Mouse (Mus musculus) G1E (cell line): Measurements from ENCODE around the gene Gprc5b. TPM values are rescaled to one million over a fixed set of nuclear protein-coding genes. Genes with fewer than 3 reads are reported as not detected.

Experiments
- ATAC-seq: 2 replicates; pipeline ENCODE4 v1.8.0; 2016; ENCODE audit warnings: mild to moderate bottlenecking; ENCODE audit not compliant: insufficient number of reproducible peaks, poor library complexity, low FRiP score, severe bottlenecking; ENCODE audit errors: extremely low read depth
- DNase-seq: peaks from one replicate; pipeline ENCODE4 v3.0.0; 2012; ENCODE audit warnings: low spot score
- H3K27me3 ChIP-seq: 2 replicates; pipeline ENCODE4 v1.6.1; 2012; ENCODE audit warnings: mild to moderate bottlenecking, low read length, inconsistent platforms; ENCODE audit not compliant: insufficient read depth
- H3K36me3 ChIP-seq: replicated peaks from 2 replicates; pipeline ENCODE3; 2012; ENCODE audit warnings: mild to moderate bottlenecking, inconsistent platforms
- H3K4me1 ChIP-seq: 2 replicates; pipeline ENCODE4 v1.6.1; 2012; ENCODE audit warnings: low read depth, low read length, inconsistent platforms, mixed read lengths; ENCODE audit not compliant: insufficient read depth
- H3K4me3 ChIP-seq: 2 replicates; pipeline ENCODE4 v1.5.1; 2012; ENCODE audit warnings: low read depth, mild to moderate bottlenecking, inconsistent platforms, low read length, moderate library complexity, mixed read lengths
- H3K9me3 ChIP-seq: replicated peaks from 2 replicates; pipeline ENCODE4 v1.6.1; 2012; ENCODE audit warnings: inconsistent platforms
- CTCF ChIP-seq: IDR thresholded peaks from 2 replicates; pipeline ENCODE4 v1.5.1; 2012; ENCODE audit warnings: low read depth, low read length, inconsistent platforms, mixed read lengths
- GATA1 ChIP-seq: IDR thresholded peaks from 2 replicates; pipeline ENCODE4 v1.6.1; 2012; ENCODE audit warnings: borderline replicate concordance, low read length, inconsistent platforms, mixed read lengths
- GATA2 ChIP-seq: IDR thresholded peaks from 2 replicates; pipeline ENCODE4 v1.6.1; 2012; ENCODE audit warnings: low read depth, low read length, inconsistent platforms, borderline replicate concordance
- POLR2AphosphoS5 ChIP-seq: IDR thresholded peaks from 2 replicates; pipeline ENCODE4 v1.6.1; 2012; ENCODE audit warnings: low read depth, low read length, inconsistent platforms; ENCODE audit not compliant: insufficient replicate concordance
- TAL1 ChIP-seq: conservative IDR thresholded peaks from 2 replicates; pipeline ENCODE4 v1.6.1; 2012; ENCODE audit warnings: low read depth, low read length, inconsistent platforms, mixed read lengths
- polyA plus RNA-seq: library from polyadenylated mRNA; stranded (reverse); fragments of >175 nt; gene quantifications from 2 replicates; pipeline ENCODE4 v1.2.3, GENCODE M21; 2012
- total RNA-seq, 2 experiments: library from RNA; stranded (forward) in 1 of 2; stranded (reverse) in 1 of 2; fragments of 200-1000 nt in 1 of 2; fragments of >200 nt in 1 of 2; fragmentation: Nextera tagmentation in 1 of 2; gene quantifications; 2 replicates each; pipeline ENCODE4 v1.2.3; 2014 to 2017

Gprc5b gene
- total and polyA plus RNA-seq, 3 experiments = 0.16 TPM; not detected in 2

GRCm38 (mm10) chr7:118949749-118950148 lies 45.3 kb downstream of the Gprc5b start:
- no peak for DNase-seq
- H3K4me3 ChIP-seq = no peak overlapping the region
- 0 out of 2 replicates have a peak, but pooled peaks cover 2% of the 10 kb centered on the region for H3K27me3 ChIP-seq
- TF ChIP-seq CTCF (no peak), GATA2 (no peak)
- no peaks in the 10 kb centered on the region for H3K36me3 ChIP-seq
- H3K9me3 ChIP-seq = no peaks in the 10 kb centered on the region
- ATAC-seq = no peak
- no peaks in the 10 kb centered on the region for H3K4me1 ChIP-seq

DNA sequence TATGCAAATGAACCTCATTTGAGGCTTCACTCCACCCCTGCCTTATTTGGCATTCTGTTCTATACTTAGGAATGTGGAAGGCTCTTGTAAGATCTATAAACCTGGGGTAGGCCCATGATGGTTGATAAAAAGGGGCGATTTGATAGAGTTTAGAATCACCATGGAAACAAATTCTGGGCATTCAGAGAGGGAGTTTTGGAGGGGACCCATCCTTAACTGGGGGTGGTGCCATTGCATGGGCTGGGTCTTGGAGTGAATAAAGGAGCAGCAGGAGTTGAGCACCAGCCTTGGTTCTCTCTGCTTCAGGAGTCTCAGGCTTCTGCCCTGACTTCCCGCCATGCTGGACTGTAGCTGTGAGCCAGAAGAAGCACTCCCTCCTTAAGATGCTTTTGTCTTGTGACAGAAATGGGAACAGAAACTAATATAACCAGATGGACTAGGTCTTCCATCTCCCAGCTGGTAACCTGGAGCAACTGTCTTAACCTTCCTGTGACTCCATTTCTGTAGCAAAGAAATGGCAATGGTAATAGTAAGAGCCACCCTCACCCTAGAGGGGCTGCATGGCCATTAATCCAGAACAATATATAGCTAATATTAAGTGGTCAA lies 46.2 kb downstream of the Gprc5b start:
- Histone ChIP-seq H3K4me3 (no peak overlapping the region), H3K27me3 (0 out of 2 replicates have a peak, but pooled peaks cover 2% of the 10 kb centered on the region), H3K9me3 (no peaks in the 10 kb centered on the region), H3K4me1 (no peaks in the 10 kb centered on the region), H3K36me3 (no peaks in the 10 kb centered on the region)
- DNase-seq (no peak), ATAC-seq (no peak)
- TF ChIP-seq TAL1 (no peak), POLR2AphosphoS5 (no peak), CTCF (no peak), GATA1 (no peak), GATA2 (no peak)

GRCm38 (mm10) chr7:118947241-118947640 lies 47.8 kb downstream of the Gprc5b start:
- TF ChIP-seq GATA1 (no peak), CTCF (no peak), GATA2 (no peak), POLR2AphosphoS5 (no peak), TAL1 (no peak)
- Histone ChIP-seq H3K9me3 (no peaks in the 10 kb centered on the region), H3K4me1 (no peaks in the 10 kb centered on the region), H3K4me3 (no peak overlapping the region), H3K36me3 (no peaks in the 10 kb centered on the region), H3K27me3 (peaks cover 2% of the 10 kb centered on the region; the same call in 1 of the 2 replicates)
- DNase-seq (no peak), ATAC-seq (no peak)

DNA sequence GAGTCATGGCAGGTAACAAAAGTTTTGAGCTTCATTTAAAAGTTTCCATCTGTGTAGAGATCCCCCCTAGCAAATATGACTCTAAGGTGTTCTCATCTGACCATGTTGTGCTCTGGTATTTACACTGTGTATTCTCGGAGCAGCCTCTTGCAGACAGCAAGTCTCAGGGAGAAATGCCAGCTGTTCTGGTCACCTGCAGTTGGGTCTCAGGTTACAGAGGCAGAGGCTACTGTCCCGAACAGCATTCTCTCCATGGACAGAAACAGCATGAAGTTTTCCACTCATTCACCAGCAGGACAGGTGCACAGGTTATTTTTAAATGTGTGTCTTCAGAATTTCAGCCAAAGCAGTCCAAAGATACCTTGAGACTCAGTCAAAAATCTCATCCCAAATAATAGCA lies 50.1 kb downstream of the Gprc5b start:
- no peak for TF ChIP-seq CTCF
- no peak for TF ChIP-seq GATA1
- no peak for TF ChIP-seq TAL1
- TF ChIP-seq GATA2 = no peak
- TF ChIP-seq POLR2AphosphoS5 = no peak
- H3K9me3 ChIP-seq = no peaks in the 10 kb centered on the region
- H3K36me3 ChIP-seq = no peaks in the 10 kb centered on the region
- H3K4me3 ChIP-seq = no peak overlapping the region
- H3K27me3 ChIP-seq = peaks cover 2% of the 10 kb centered on the region; the same call in 1 of the 2 replicates
- no peak for DNase-seq
- no peaks in the 10 kb centered on the region for H3K4me1 ChIP-seq
- ATAC-seq = no peak

DNA sequence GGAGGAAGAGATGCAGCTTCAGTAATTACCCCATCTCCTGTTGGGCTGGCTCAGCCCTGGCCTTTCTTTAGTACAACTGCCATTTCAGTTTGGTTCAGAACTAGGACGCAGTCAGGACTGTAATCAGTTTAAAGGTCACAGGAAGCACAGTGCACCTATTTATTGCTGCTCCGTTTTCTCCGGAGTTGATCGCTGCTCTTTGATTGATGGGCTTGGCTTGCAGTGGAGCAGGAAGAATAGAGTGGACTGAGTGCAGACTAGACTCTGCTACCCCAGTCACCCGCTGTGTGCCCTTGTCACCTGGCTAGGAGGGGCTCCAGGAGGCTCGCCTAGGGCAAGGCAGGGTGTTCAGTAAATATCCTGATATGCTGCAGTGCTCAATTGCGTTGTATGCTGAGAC lies 51.8 kb downstream of the Gprc5b start:
- Histone ChIP-seq H3K27me3 (peaks cover 2% of the 10 kb centered on the region; the same call in 1 of the 2 replicates), H3K36me3 (no peaks in the 10 kb centered on the region), H3K4me1 (no peaks in the 10 kb centered on the region), H3K4me3 (no peak overlapping the region), H3K9me3 (no peaks in the 10 kb centered on the region)
- no peak for DNase-seq
- TF ChIP-seq GATA2 (no peak), TAL1 (no peak), POLR2AphosphoS5 (no peak), GATA1 (no peak), CTCF (no peak)
- no peak for ATAC-seq

DNA sequence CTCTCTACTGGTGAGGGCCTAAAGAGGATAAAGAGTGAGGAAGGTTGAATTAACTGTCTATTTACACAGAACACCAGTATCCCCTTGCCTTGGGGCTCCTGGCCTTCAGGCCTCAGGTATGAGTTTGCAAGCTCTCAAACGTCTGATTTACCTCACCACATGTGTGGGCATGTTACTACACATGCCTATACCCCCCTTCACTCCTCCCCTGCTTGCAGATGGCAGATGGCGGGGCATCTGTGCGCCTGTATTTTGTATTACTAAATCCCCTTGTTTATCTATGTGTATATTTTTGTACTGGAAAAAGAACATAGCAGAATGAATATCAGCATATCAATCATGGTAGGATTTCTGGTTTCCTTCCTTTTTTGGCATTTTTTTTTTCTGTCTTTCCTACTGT lies 52.7 kb downstream of the Gprc5b start:
- no peak for ATAC-seq
- 0 out of 2 replicates have a peak, but pooled peaks cover 4% of the 10 kb centered on the region for H3K4me1 ChIP-seq
- H3K36me3 ChIP-seq = no peaks in the 10 kb centered on the region
- DNase-seq = no peak
- peaks cover 2% of the 10 kb centered on the region; the same call in 1 of the 2 replicates for H3K27me3 ChIP-seq
- no peaks in the 10 kb centered on the region for H3K9me3 ChIP-seq
- TF ChIP-seq TAL1 = no peak
- TF ChIP-seq GATA1 = no peak
- no peak for TF ChIP-seq POLR2AphosphoS5
- no peak for TF ChIP-seq CTCF
- no peak for TF ChIP-seq GATA2
- no peak overlapping the region for H3K4me3 ChIP-seq
